Mouse (Mus musculus): Measurements from ENCODE around the gene Hdgf. TPM values are rescaled to one million over a fixed set of nuclear protein-coding genes. Genes with fewer than 3 reads are reported as not detected.
A peak's percentile ranks its signal among the peaks of the same experiment; 100 is the strongest.

Hdgf gene
- polyA plus RNA-seq, 1 experiment from 2014 or later, result 248 TPM

- no peak overlapping the region for H3K4me3 ChIP-seq
- H3K27me3 ChIP-seq (ENCODE audit: insufficient read depth, poor library complexity, severe bottlenecking), result peaks cover 8% of the 10 kb centered on the region
- peaks cover 20% of the 10 kb centered on the region for H3K4me1 ChIP-seq
- peaks cover 66% of the 10 kb centered on the region for H3K36me3 ChIP-seq
- H3K9me3 ChIP-seq, result no peaks in the 10 kb centered on the region
- no peak overlapping the region for H3K27ac ChIP-seq
- DNase-seq (ENCODE audit: low spot score), result no peak
- 76% methylated on average over 5 of the region's 5 CpGs for WGBS
Measured at GRCm38 (mm10) chr3:87940611-87941010, 34.5 kb downstream of the Hdgf start.

GRCm38 (mm10) chr3:87942471-87942870 lies 36.4 kb downstream of the Hdgf start:
- no peak overlapping the region for H3K27ac ChIP-seq
- 95% methylated on average over 2 of the region's 2 CpGs for WGBS
- H3K4me1 ChIP-seq, result peaks cover 32% of the 10 kb centered on the region
- no peak for DNase-seq (ENCODE audit: low spot score)
- H3K9me3 ChIP-seq, result no peaks in the 10 kb centered on the region
- H3K4me3 ChIP-seq, result no peak overlapping the region
- H3K36me3 ChIP-seq, result peaks cover 52% of the 10 kb centered on the region
- H3K27me3 ChIP-seq (ENCODE audit: insufficient read depth, poor library complexity, severe bottlenecking), result peaks cover 23% of the 10 kb centered on the region

- H3K9me3 ChIP-seq, result no peaks in the 10 kb centered on the region
- no peak for DNase-seq (ENCODE audit: low spot score)
- peaks cover 33% of the 10 kb centered on the region for H3K27me3 ChIP-seq (ENCODE audit: insufficient read depth, poor library complexity, severe bottlenecking)
- no peak overlapping the region for H3K27ac ChIP-seq
- H3K4me3 ChIP-seq, result no peak overlapping the region
- 81% methylated on average over 7 of the region's 7 CpGs for WGBS
- peaks cover 41% of the 10 kb centered on the region for H3K36me3 ChIP-seq
- peaks cover 43% of the 10 kb centered on the region for H3K4me1 ChIP-seq
Measured at GRCm38 (mm10) chr3:87943586-87943985, 37.5 kb downstream of the Hdgf start.

DNA sequence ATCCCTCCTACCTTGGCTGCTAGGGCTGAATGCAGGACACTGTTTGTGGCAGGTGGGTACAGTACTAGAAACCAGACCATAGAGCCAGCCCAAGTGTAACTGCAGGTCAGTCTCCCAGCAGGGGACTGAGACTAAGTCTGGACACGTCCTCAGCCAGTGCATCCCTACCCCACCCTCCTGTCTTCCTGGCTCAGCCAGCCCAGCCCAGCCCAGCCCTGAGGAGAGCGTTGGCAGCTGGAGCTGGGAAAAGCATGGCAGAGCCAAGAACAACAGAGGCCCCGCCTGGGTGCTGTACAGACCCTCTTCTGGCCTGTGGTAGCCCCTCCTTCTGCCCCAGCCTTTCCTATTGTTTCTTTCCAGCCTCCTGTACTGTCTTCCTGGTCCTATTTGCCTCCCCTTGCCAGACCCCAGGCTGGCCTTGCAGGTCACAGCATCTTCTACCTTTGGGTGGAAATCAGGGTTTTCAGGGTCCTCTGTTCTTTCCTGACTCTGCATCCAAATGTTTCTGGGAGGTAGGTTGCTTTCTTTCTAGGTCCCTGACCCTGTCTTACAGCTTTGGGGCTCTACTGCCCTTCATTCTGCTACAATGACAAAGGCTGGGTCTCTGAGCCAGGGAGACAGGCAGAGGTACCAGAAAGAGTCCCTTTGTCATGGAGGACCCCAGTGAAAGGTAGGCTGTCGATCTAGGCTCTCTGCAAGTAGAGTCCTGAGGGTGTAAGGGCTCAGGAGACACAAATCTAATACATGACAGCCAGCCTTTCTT lies 38.9 kb downstream of the Hdgf start:
- Histone ChIP-seq H3K4me3 (no peak overlapping the region), H3K9me3 (no peaks in the 10 kb centered on the region), H3K27ac (peak overlapping the region; percentile 48; the same call in 1 of the 2 replicates), H3K4me1 (peaks cover 55% of the 10 kb centered on the region), H3K27me3 (ENCODE audit: insufficient read depth, poor library complexity, severe bottlenecking) (peaks cover 47% of the 10 kb centered on the region), H3K36me3 (peaks cover 27% of the 10 kb centered on the region)
- no peak for DNase-seq (ENCODE audit: low spot score)
- WGBS, result 25% methylated on average over 4 of the region's 4 CpGs

DNA sequence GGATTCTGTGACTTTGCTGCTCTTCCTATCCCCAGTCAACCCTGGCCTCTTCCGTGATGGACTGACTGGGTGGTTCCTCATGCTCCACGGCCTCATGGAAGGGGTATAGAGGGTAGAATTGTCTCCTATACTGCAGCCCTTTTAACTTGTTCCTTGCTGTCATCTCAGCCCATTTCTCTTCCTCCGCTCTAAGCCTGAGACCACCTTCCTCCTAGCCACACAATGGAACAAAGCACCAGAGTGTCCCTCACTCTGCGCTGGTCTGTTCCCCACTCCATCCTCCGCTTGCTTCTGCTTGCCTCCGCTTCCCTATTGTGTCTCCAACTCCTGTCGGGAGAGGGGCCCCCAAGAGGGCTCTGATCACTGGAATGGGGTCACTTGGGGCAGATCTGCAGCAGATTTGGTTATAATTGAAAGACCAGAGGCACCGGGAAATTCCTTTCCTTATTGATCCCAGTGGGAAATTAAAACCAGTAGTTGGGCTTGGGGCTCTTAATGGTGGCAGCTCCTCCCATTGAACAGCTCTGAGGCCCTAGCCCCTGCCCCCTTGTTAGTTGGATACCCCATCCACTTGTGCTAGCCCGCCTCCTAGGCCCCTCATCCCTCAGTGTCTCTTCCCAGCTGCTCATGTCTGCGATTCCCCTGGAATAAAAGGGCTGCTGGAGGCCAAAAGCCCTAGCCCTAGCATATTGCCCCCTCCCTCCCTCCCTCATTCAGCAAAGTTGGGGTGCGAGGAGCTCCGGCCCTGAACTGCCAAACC lies 39.8 kb downstream of the Hdgf start:
- Histone ChIP-seq H3K9me3 (no peaks in the 10 kb centered on the region), H3K27me3 (ENCODE audit: insufficient read depth, poor library complexity, severe bottlenecking) (peaks cover 57% of the 10 kb centered on the region), H3K27ac (peak overlapping the region; percentile 79), H3K4me3 (no peak overlapping the region), H3K4me1 (peaks cover 62% of the 10 kb centered on the region), H3K36me3 (peaks cover 17% of the 10 kb centered on the region)
- 25% methylated on average over 12 of the region's 12 CpGs for WGBS
- DNase-seq (ENCODE audit: low spot score), result no peak

GRCm38 (mm10) chr3:87946541-87946860 lies 40.4 kb downstream of the Hdgf start:
- 44% methylated on average over 1 of the region's 1 CpGs for WGBS
- Histone ChIP-seq H3K9me3 (no peaks in the 10 kb centered on the region), H3K27ac (peak overlapping the region; percentile 79), H3K36me3 (peaks cover 12% of the 10 kb centered on the region), H3K4me1 (peaks cover 65% of the 10 kb centered on the region), H3K27me3 (ENCODE audit: insufficient read depth, poor library complexity, severe bottlenecking) (peaks cover 62% of the 10 kb centered on the region), H3K4me3 (peak overlapping the region; percentile 62)
- DNase-seq (ENCODE audit: low spot score), result no peak

DNA sequence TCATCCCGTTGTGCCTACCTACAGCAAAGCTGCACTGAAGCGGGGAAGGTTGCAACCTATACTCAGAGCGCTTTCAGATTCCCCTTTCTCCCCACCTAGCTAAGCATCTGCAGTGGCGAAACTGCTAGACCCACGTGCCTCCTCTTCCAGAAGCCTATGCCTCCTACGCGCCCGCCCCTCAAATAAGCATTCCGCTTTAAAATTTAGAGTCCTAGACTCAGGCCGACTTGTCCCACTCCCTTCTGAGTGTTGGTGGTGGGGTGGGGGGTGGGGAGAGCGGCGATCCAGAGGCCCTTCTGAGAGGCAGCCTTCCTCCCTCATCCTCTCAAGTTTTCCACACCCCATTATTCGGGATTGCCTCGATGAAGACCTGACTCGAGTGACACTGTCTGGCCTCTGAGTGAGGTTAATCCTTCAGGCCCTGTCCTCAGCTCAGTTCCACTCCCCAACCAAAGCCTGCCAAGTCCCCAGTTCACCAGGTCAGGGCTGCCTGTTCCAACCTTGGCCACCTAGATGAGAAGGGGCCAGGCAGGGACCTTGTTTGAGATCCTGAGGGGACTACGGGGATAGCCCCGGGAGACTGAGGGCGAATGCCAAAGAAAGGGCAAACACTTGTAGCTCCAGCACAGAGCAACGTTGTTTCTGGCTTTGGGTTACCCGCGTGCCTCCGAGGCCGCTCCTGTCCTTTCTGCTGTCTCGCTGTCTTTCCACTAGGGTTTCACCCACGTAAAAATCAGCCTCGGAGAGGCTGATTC lies 41.1 kb downstream of the Hdgf start:
- H3K27me3 ChIP-seq (ENCODE audit: insufficient read depth, poor library complexity, severe bottlenecking), result peaks cover 69% of the 10 kb centered on the region

DNA sequence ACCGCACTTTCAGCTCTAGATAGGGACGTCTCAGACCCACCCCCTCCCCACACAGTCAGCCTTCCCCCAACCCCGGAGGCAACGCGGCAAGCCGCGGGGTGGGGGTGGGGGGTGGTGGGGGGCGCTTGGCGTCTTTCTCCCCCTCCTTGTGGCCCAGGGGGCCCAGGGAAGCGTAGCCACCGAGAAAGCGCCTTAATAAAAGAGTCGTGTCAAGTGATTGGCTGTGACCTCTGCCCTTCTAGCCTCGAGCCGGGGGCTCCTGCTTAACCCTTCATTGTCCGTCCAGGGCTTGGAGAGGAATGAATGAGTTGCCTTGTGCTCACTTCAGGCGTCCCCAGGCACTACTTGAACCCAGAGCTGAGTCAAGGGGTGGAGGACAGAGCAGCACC lies 41.7 kb downstream of the Hdgf start:
- H3K4me1 ChIP-seq, result peaks cover 78% of the 10 kb centered on the region
- under 1% methylated on average over 17 of the region's 17 CpGs for WGBS
- H3K27ac ChIP-seq, result peak overlapping the region; percentile 79
- peaks cover 69% of the 10 kb centered on the region for H3K27me3 ChIP-seq (ENCODE audit: insufficient read depth, poor library complexity, severe bottlenecking)
- no peaks in the 10 kb centered on the region for H3K9me3 ChIP-seq
- DNase-seq (ENCODE audit: low spot score), result no peak
- H3K4me3 ChIP-seq, result peak overlapping the region; percentile 62
- H3K36me3 ChIP-seq, result no peaks in the 10 kb centered on the region

More for the DNA sequence above, 41.1 kb downstream of the Hdgf start:
- no peak for DNase-seq (ENCODE audit: low spot score)
- Histone ChIP-seq H3K4me3 (peak overlapping the region; percentile 62), H3K4me1 (peaks cover 72% of the 10 kb centered on the region), H3K9me3 (no peaks in the 10 kb centered on the region), H3K36me3 (peaks cover 5% of the 10 kb centered on the region), H3K27ac (peak overlapping the region; percentile 79)
- 2% methylated on average over 26 of the region's 26 CpGs for WGBS

- peaks cover 84% of the 10 kb centered on the region for H3K4me1 ChIP-seq
- H3K27ac ChIP-seq, result peak within 1 kb of the TSS; percentile 79
- no peaks in the 10 kb centered on the region for H3K36me3 ChIP-seq
- H3K9me3 ChIP-seq, result no peaks in the 10 kb centered on the region
- peak; percentile 74 for DNase-seq (ENCODE audit: low spot score)
- H3K4me3 ChIP-seq, result peak within 1 kb of the TSS; percentile 62
- H3K27me3 ChIP-seq (ENCODE audit: insufficient read depth, poor library complexity, severe bottlenecking), result peaks cover 75% of the 10 kb centered on the region
- 2% methylated on average over 35 of the region's 35 CpGs for WGBS
Measured at GRCm38 (mm10) chr3:87948378-87949265, 42.5 kb downstream of the Hdgf start, which contains the start of gene Crabp2. Gene Crabp2, plus strand, starts transcription at chr3:87948666.

- Histone ChIP-seq H3K27ac (peak overlapping the region; percentile 79), H3K9me3 (no peaks in the 10 kb centered on the region), H3K27me3 (ENCODE audit: insufficient read depth, poor library complexity, severe bottlenecking) (peaks cover 75% of the 10 kb centered on the region), H3K4me1 (peaks cover 83% of the 10 kb centered on the region), H3K4me3 (peak overlapping the region; percentile 62), H3K36me3 (0 out of 2 replicates have a peak, but pooled peaks cover 4% of the 10 kb centered on the region)
- 8% methylated on average over 16 of the region's 16 CpGs for WGBS
- no peak for DNase-seq (ENCODE audit: low spot score)
Measured at GRCm38 (mm10) chr3:87949266-87949954, 43.3 kb downstream of the Hdgf start.

DNA sequence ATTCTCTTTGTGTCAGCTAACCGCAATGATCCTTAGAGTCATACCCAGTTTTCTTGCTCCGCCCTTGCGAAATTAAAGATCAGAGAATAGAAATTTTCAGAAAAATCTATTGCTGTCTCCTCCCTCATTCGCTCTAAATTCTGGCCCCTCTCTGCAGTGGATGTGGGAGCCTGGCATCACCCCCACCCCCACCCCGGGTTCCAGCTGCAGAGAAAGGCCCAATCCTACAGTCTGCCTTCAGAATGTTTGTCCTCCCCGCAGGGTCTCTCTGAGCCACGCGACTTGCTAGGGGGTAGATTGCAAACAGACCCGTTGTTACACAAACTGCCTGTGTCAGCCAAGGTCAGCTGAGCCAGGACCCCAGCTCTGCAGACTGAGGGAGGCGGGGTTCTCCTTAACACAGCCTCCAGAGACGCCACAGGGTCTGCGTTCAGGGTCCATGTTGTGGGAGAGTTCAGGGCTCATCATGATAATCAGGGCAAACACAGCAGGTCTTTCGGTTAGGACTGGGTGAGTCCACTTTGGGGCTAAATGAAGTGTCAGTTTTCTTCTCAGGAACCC lies 43.9 kb downstream of the Hdgf start:
- peak overlapping the region; percentile 79 for H3K27ac ChIP-seq
- 10% methylated on average over 13 of the region's 13 CpGs for WGBS
- no peak for DNase-seq (ENCODE audit: low spot score)
- peaks cover 76% of the 10 kb centered on the region for H3K4me1 ChIP-seq
- no peaks in the 10 kb centered on the region for H3K9me3 ChIP-seq
- H3K4me3 ChIP-seq, result peak overlapping the region; percentile 62
- H3K36me3 ChIP-seq, result 0 out of 2 replicates have a peak, but pooled peaks cover 5% of the 10 kb centered on the region
- H3K27me3 ChIP-seq (ENCODE audit: insufficient read depth, poor library complexity, severe bottlenecking), result peaks cover 70% of the 10 kb centered on the region
